Mouse (Mus musculus) kidney, embryonic 14.5 days (tissue): ENCODE results near the gene Gtf2ird1. TPM values are rescaled to one million over a fixed set of nuclear protein-coding genes. Genes with fewer than 3 reads are reported as not detected.
"Not testable (repeated sequence)": the region's sequence is repeated elsewhere in the genome, so short reads cannot be mapped to it uniquely, and the experiment has no call there.

ENCODE experiments used
- ATAC-seq: fragments of 200-750 bp; cut with Nextera tagmentation; 2 replicates; pipeline ENCODE4 v1.8.0; 2017; ENCODE audit warnings: moderate number of reproducible peaks, mild to moderate bottlenecking, moderate TSS enrichment, moderate library complexity; ENCODE audit not compliant: low FRiP score, low TSS enrichment
- H3K27ac ChIP-seq: fragments of 300-500 bp; sonication (generic); 2 replicates; pipeline ENCODE4 v1.5.1; 2014; ENCODE audit warnings: low read depth, mild to moderate bottlenecking, low read length, moderate library complexity, mixed read lengths
- H3K27me3 ChIP-seq: fragments of 300-500 bp; sonication (generic); 2 replicates; pipeline ENCODE4 v1.6.1; 2014; ENCODE audit warnings: mild to moderate bottlenecking, low read length; ENCODE audit not compliant: control insufficient read depth, insufficient read depth
- H3K36me3 ChIP-seq: fragments of 300-500 bp; sonication (generic); 2 replicates; pipeline ENCODE4 v1.6.1; 2014; ENCODE audit warnings: low read length, mixed read lengths; ENCODE audit not compliant: control insufficient read depth, insufficient read depth
- H3K4me1 ChIP-seq: fragments of 300-500 bp; sonication (generic); 2 replicates; pipeline ENCODE4 v1.6.1; 2014; ENCODE audit warnings: low read length, mixed read lengths; ENCODE audit not compliant: control insufficient read depth, insufficient read depth
- H3K4me2 ChIP-seq: fragments of 300-500 bp; sonication (generic); replicated peaks from 2 replicates; pipeline ENCODE4 v1.6.1; 2014; ENCODE audit warnings: low read depth, mild to moderate bottlenecking, low read length
- H3K4me3 ChIP-seq: fragments of 300-500 bp; sonication (generic); 2 replicates; pipeline ENCODE4 v1.5.1; 2014; ENCODE audit warnings: mild to moderate bottlenecking, low read length
- H3K9ac ChIP-seq: fragments of 300-500 bp; sonication (generic); 2 replicates; pipeline ENCODE4 v1.6.1; 2014; ENCODE audit warnings: low read depth, mild to moderate bottlenecking, low read length, moderate library complexity
- H3K9me3 ChIP-seq: fragments of 300-500 bp; sonication (generic); 2 replicates; pipeline ENCODE4 v1.6.1; 2016; ENCODE audit warnings: low read length; ENCODE audit not compliant: control insufficient read depth
- WGBS: fragments of 180-500 bp; shearing (Covaris S2); extraction: QIAGEN DNeasy Blood & Tissue Kit; methylation state at CpG from one replicate; pipeline ENCODE4 v1.1.7; 2014; 5-methylcytosine and 5-hydroxymethylcytosine counted together
- polyA plus RNA-seq: library from polyadenylated mRNA; unstranded; fragments of >200 nt; fragmentation: Nextera tagmentation; extraction: Ambion mirVana; gene quantifications from 2 replicates; pipeline ENCODE4 v1.2.1, GENCODE M21; 2014

The Gtf2ird1 gene
- polyA plus RNA-seq, 1 experiment from 2014 or later: 84.8 TPM

DNA sequence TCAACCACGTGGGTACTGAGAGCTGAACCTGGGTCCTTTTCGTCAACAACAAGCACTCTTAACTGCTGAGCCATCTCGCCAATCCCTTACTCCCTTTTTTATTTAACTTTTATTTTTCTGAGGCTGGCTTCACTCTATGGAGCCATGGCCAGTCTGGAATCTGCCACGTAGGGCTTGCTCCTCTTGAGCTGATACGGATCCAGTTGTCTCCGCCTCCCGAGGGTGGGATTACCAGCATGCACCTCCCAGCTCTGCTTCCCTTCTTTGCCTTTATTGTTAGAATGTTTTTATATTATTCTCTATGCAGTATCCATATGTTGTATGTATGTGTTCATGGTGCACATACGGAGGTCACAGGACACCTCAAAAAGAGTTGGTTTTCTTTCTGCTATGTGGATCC, 112.4 kb downstream of the Gtf2ird1 start:
- Histone ChIP-seq H3K9me3 (no peaks in the 10 kb centered on the region), H3K27ac (no peak overlapping the region), H3K27me3 (no peaks in the 10 kb centered on the region), H3K9ac (no peak overlapping the region), H3K4me2 (no peak overlapping the region), H3K4me1 (no peaks in the 10 kb centered on the region), H3K4me3 (no peak overlapping the region), H3K36me3 (no peaks in the 10 kb centered on the region)
- no peak for ATAC-seq
- 83% methylated on average over 8 of the region's 8 CpGs for WGBS

DNA sequence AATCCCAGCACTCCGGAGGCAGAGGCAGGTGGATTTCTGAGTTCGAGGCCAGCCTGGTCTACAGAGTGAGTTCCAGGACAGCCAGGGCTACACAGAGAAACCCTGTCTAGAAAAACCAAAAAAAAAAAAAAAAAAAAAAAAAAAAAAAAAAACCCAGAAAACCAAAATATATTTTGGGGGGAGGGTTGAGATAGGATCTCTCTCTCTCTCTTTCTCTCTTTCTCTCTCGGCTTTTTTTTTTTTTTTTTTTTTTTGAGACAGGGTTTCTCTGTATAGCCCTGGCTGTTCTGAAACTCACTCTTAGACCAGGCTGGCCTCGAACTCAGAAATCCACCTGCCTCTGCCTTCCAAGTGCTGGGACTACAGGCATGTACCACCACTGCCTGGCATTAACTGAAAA, 113.0 kb downstream of the Gtf2ird1 start:
- not testable (repeated sequence) for H3K9me3 ChIP-seq, H3K4me1 ChIP-seq, H3K27ac ChIP-seq, ATAC-seq, H3K27me3 ChIP-seq, H3K36me3 ChIP-seq, H3K9ac ChIP-seq, H3K4me3 ChIP-seq, H3K4me2 ChIP-seq
- 88% methylated on average over 4 of the region's 4 CpGs for whole genome bisulfite sequencing

DNA sequence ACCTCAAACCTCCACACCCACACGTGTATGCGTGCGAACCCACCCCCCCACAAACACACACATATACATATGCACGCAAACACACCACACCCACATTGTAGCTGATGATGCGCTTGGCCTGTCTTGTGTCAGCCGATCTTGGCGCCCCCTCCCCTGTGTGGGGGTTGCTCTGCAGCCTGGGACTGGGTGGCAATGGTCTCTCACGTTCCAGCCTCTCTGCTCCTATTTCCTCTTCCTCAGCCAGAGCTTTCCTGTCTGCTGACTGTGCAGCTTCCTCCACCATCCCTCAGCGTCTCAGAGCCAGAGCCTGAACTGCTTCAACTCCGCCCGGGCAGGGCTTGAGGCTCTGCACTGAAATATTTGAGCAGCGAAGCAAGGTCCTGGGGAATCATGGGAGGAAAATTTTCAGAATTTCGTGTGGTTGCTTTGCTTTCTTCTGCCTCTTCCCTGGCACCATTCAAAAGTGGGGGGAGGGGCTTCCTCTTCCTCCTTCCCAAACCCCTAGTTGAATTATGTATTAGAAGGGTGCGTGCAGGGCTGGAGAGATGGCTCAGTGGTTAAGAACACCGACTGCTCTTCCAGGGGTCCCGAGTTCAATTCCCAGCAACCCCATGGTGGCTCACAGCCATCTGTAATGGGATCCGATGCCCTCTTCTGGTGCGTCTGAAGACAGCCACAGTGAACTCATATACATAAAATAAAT, 113.9 kb downstream of the Gtf2ird1 start:
- H3K4me3 ChIP-seq: no peak overlapping the region
- WGBS: 68% methylated on average over 18 of the region's 18 CpGs
- H3K4me2 ChIP-seq: peak overlapping the region; percentile 8; the same call in 1 of the 2 replicates
- no peaks in the 10 kb centered on the region for H3K4me1 ChIP-seq
- no peaks in the 10 kb centered on the region for H3K9me3 ChIP-seq
- ATAC-seq: peak; percentile 30; the same call in 1 of the 2 replicates
- no peaks in the 10 kb centered on the region for H3K27me3 ChIP-seq
- H3K36me3 ChIP-seq: no peaks in the 10 kb centered on the region
- peak overlapping the region; percentile 38; the same call in 1 of the 2 replicates for H3K27ac ChIP-seq
- H3K9ac ChIP-seq: no peak overlapping the region

DNA sequence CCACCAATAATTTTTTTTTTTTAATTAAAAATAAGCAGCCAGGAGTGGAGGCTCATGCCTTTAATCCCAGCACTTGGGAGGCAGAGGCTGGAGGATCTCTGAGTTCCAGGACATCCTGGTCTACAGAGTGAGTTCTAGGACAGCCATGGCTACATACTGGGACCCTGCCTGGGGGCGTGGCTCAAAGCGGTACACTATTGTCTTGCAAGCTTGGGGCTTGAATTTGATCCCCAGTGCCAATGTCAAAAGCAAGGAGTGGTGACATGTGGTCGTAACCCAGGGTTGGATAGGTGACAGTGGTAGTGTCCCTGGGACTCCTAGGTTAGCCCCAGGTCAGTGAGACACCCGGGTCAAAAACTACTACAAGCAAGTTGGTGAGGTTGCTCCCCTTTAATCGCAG, 114.8 kb downstream of the Gtf2ird1 start:
- 94% methylated on average over 5 of the region's 5 CpGs for WGBS
- H3K9ac ChIP-seq: no peak overlapping the region
- no peak overlapping the region for H3K27ac ChIP-seq
- no peaks in the 10 kb centered on the region for H3K36me3 ChIP-seq
- no peaks in the 10 kb centered on the region for H3K27me3 ChIP-seq
- no peaks in the 10 kb centered on the region for H3K4me1 ChIP-seq
- no peak for ATAC-seq
- no peaks in the 10 kb centered on the region for H3K9me3 ChIP-seq
- no peak overlapping the region for H3K4me2 ChIP-seq
- H3K4me3 ChIP-seq: no peak overlapping the region

DNA sequence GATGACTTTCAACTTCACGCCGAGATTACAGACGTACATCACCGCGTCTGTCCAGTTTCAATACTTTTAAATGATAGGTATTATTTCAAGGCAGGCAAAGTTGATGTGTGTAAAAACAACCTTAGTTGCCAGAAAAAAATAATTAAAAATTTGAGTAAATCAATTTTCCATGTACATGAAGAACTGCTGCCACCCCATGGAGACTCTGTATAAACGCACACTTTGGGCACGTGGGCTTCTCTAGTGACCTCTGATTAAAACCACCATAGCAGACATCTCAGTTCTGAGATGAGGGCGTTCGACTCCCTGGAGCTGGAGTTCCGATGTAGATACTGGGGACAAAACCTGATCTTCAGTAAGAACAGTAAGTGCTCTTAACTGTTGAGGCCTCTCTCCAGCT, 115.2 kb downstream of the Gtf2ird1 start:
- Histone ChIP-seq H3K9ac (no peak overlapping the region), H3K4me1 (no peaks in the 10 kb centered on the region), H3K4me2 (no peak overlapping the region), H3K4me3 (no peak overlapping the region), H3K9me3 (no peaks in the 10 kb centered on the region), H3K27me3 (no peaks in the 10 kb centered on the region), H3K36me3 (no peaks in the 10 kb centered on the region), H3K27ac (no peak overlapping the region)
- ATAC-seq: no peak
- WGBS: 66% methylated on average over 10 of the region's 10 CpGs

DNA sequence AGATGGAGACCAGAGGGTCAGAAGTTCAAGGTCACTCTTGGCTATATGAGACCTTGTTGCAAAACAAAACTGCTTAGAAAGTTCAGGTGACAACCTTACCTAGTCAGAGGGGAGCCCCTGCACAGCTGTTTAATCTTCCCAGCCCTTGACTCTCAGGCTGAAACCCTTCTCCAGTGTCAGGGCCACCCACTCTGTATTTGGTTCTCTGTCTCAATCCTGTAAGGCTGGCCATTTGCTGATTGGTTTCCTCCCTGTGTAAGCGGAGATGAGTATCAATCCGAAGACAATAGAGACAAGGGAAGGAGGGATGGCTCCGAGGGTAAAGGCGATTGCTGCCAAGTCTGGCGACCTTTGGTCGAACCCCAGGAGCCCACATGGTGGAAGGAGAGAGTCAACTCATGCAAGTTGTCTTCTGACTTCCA, 116.4 kb downstream of the Gtf2ird1 start:
- ATAC-seq: peak; percentile 63; the same call in 1 of the 2 replicates
- no peak overlapping the region for H3K4me2 ChIP-seq
- WGBS: 21% methylated on average over 6 of the region's 6 CpGs

DNA sequence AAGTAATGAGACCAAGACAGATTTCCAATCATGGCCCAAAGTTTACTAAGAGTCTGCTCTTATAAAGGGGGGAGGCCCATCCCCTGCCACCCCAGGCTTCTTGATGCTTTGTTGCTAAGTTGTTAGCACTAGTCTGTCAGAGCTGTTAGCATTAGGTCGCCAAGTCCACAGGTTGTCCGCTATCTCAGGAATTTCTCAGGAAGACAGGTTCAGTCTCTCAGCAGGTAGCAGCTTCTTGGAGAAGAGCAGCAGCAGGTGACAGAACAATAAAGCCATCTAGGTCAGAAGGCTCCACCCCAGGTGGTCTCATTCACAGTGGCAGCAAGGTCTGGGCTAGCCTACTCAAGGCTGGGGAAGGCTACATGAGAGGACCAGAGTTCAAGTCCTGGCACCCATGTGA, 119.5 kb downstream of the Gtf2ird1 start:
- not testable (repeated sequence) for H3K4me1 ChIP-seq, ATAC-seq, H3K36me3 ChIP-seq, H3K27me3 ChIP-seq, H3K27ac ChIP-seq, H3K9me3 ChIP-seq, H3K9ac ChIP-seq, H3K4me2 ChIP-seq, H3K4me3 ChIP-seq
- WGBS: 56% methylated on average over 2 of the region's 2 CpGs

More for the DNA sequence above, 116.4 kb downstream of the Gtf2ird1 start:
- H3K27ac ChIP-seq: no peak overlapping the region
- no peaks in the 10 kb centered on the region for H3K9me3 ChIP-seq
- H3K4me1 ChIP-seq: no peaks in the 10 kb centered on the region
- H3K27me3 ChIP-seq: no peaks in the 10 kb centered on the region
- H3K4me3 ChIP-seq: no peak overlapping the region
- H3K9ac ChIP-seq: 0 out of 2 replicates have a peak overlapping the region, but pooled peaks have one; percentile 12
- no peaks in the 10 kb centered on the region for H3K36me3 ChIP-seq

DNA sequence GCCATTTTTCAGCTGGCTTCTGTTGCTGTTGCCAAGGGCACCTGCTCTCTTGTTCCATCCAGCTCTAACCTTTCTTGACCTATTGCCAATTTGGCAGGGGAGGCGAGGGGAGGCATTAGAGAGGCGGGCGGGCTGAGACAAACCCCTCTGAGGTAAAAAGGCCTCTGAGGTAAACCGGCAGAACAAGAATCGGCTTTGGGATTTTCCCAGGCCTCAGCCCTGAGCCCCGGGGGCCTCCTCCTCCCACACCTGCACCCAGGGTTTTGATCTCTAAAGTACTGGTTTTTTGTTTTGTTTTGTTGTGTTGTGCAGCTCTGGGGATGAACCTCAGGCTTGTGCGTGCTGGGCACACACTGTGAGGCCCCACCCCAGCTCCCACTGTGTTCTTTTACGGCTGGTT, 123.8 kb downstream of the Gtf2ird1 start:
- Histone ChIP-seq H3K27me3 (no peaks in the 10 kb centered on the region), H3K9me3 (no peaks in the 10 kb centered on the region), H3K36me3 (no peaks in the 10 kb centered on the region), H3K4me2 (no peak overlapping the region), H3K27ac (peak overlapping the region; percentile 17; the same call in 1 of the 2 replicates), H3K9ac (no peak overlapping the region), H3K4me3 (no peak overlapping the region), H3K4me1 (0 out of 2 replicates have a peak, but pooled peaks cover 3% of the 10 kb centered on the region)
- ATAC-seq: no peak
- 31% methylated on average over 8 of the region's 8 CpGs for WGBS

DNA sequence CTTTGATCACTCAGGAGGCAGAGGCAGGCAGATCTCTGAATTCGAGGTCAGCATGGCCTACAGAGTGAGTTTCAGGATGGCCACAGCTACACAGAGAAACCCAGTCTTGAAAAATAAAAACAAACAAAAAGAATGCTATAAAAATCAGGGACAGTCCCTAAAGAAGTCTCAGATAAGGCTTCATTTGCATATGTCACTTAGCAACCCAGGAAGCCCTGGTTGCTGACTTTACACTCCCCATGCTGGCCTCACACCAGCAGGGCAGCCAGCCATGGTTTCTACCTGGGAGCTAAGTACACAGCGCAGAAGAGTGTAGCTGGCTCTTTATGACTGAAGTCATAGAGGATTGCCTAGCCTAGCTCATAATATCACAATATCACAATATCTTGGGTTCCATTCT, 126.4 kb downstream of the Gtf2ird1 start:
- Histone ChIP-seq H3K4me1 (0 out of 2 replicates have a peak, but pooled peaks cover 3% of the 10 kb centered on the region), H3K36me3 (no peaks in the 10 kb centered on the region), H3K9me3 (no peaks in the 10 kb centered on the region), H3K4me2 (no peak overlapping the region), H3K27me3 (no peaks in the 10 kb centered on the region), H3K27ac (no peak overlapping the region), H3K4me3 (no peak overlapping the region), H3K9ac (no peak overlapping the region)
- WGBS: 90% methylated on average over 2 of the region's 2 CpGs
- ATAC-seq: no peak
